Mouse (Mus musculus): ENCODE measurements around the gene Scd3. TPM values are rescaled to one million over a fixed set of nuclear protein-coding genes. Genes with fewer than 3 reads are reported as not detected.

Scd3 gene
- polyA plus RNA-seq, 1 experiment from 2014 or later = 0.17 TPM

- Histone ChIP-seq H3K4me3 (no peak overlapping the region), H3K27ac (replicated peaks) (no peak overlapping the region), H3K4me1 (peaks cover 11% of the 10 kb centered on the region), H3K36me3 (no peaks in the 10 kb centered on the region), H3K27me3 (ENCODE audit: low read depth, poor library complexity, severe bottlenecking) (no peaks in the 10 kb centered on the region; the same call in 1 of the 2 replicates), H3K9me3 (replicated peaks) (no peaks in the 10 kb centered on the region)
- no peak for DNase-seq (ENCODE audit: low spot score)
- WGBS = 94% methylated on average over 10 of the region's 10 CpGs
Measured at GRCm38 (mm10) chr19:44197053-44197852, 5.8 kb upstream of the Scd3 start.

- 90% methylated on average over 6 of the region's 6 CpGs for WGBS
- H3K9me3 ChIP-seq (replicated peaks) = 0 out of 2 replicates have a peak, but pooled peaks cover 5% of the 10 kb centered on the region
- no peaks in the 10 kb centered on the region; the same call in 1 of the 2 replicates for H3K27me3 ChIP-seq (ENCODE audit: low read depth, poor library complexity, severe bottlenecking)
- no peaks in the 10 kb centered on the region for H3K36me3 ChIP-seq
- no peak overlapping the region for H3K27ac ChIP-seq (replicated peaks)
- no peak overlapping the region for H3K4me3 ChIP-seq
- peaks cover 4% of the 10 kb centered on the region for H3K4me1 ChIP-seq
- DNase-seq (ENCODE audit: low spot score) = no peak
Measured at GRCm38 (mm10) chr19:44198494-44198893, 4.6 kb upstream of the Scd3 start.

- Histone ChIP-seq H3K4me3 (no peak overlapping the region), H3K27ac (replicated peaks) (no peak overlapping the region), H3K9me3 (replicated peaks) (0 out of 2 replicates have a peak, but pooled peaks cover 5% of the 10 kb centered on the region), H3K4me1 (peaks cover 4% of the 10 kb centered on the region), H3K36me3 (no peaks in the 10 kb centered on the region), H3K27me3 (ENCODE audit: low read depth, poor library complexity, severe bottlenecking) (no peaks in the 10 kb centered on the region; the same call in 1 of the 2 replicates)
- DNase-seq (ENCODE audit: low spot score) = no peak
- WGBS = 79% methylated on average over 2 of the region's 2 CpGs
Measured at GRCm38 (mm10) chr19:44198964-44199363, 4.1 kb upstream of the Scd3 start.

DNA sequence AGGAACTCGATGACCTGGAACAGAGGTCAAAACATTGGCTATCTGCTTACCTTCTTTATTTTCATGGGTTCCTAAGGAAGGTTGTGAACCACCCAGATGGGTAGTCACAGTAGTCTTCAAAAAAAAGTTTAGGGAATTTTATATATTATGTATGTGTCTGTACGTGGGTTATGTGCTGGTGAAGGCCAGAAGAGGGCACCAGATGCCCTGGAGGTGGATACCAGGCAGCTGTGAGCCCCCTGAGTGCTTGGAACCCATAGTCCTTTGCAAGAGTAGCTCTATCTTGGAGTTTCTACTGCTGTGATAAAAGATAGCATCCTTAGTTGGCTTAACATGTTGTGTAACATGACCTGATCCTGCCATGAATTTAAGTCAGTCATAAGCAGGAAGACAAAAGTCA lies 4.0 kb downstream of the Scd3 start:
- no peaks in the 10 kb centered on the region for H3K27me3 ChIP-seq (ENCODE audit: low read depth, poor library complexity, severe bottlenecking)
- DNase-seq (ENCODE audit: low spot score) = no peak
- no peaks in the 10 kb centered on the region for H3K36me3 ChIP-seq
- 64% methylated on average over 2 of the region's 2 CpGs for WGBS
- H3K4me3 ChIP-seq = no peak overlapping the region
- 0 out of 2 replicates have a peak, but pooled peaks cover 5% of the 10 kb centered on the region for H3K9me3 ChIP-seq (replicated peaks)
- H3K27ac ChIP-seq (replicated peaks) = no peak overlapping the region
- no peaks in the 10 kb centered on the region for H3K4me1 ChIP-seq

DNA sequence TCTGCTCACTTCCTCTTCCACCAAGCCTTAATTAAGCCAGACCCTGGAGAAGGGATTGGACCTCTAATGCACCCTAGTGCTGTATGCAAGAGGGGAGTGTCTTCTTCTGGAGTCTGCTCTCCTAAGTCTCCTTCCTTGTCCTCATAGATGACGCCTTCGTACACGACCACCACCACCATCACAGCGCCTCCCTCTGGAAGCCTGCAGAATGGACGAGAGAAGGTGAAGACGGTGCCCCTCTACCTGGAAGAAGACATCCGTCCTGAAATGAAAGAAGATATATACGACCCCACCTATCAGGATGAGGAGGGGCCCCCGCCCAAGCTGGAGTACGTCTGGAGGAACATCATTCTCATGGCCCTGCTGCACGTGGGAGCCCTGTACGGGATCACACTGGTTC lies 12.2 kb downstream of the Scd3 start:
- Histone ChIP-seq H3K36me3 (no peaks in the 10 kb centered on the region), H3K27me3 (ENCODE audit: low read depth, poor library complexity, severe bottlenecking) (no peaks in the 10 kb centered on the region), H3K4me1 (no peaks in the 10 kb centered on the region), H3K4me3 (no peak overlapping the region), H3K27ac (replicated peaks) (no peak overlapping the region), H3K9me3 (replicated peaks) (no peaks in the 10 kb centered on the region)
- no peak for DNase-seq (ENCODE audit: low spot score)
- WGBS = 76% methylated on average over 12 of the region's 12 CpGs

- Histone ChIP-seq H3K4me1 (no peaks in the 10 kb centered on the region), H3K27ac (replicated peaks) (no peak overlapping the region), H3K36me3 (no peaks in the 10 kb centered on the region), H3K4me3 (no peak overlapping the region), H3K9me3 (replicated peaks) (no peaks in the 10 kb centered on the region), H3K27me3 (ENCODE audit: low read depth, poor library complexity, severe bottlenecking) (no peaks in the 10 kb centered on the region)
- WGBS = 81% methylated on average over 3 of the region's 3 CpGs
- DNase-seq (ENCODE audit: low spot score) = no peak
Measured at GRCm38 (mm10) chr19:44217958-44218525, 15.0 kb downstream of the Scd3 start.

GRCm38 (mm10) chr19:44225728-44226127 lies 22.7 kb downstream of the Scd3 start:
- H3K4me3 ChIP-seq = no peak overlapping the region
- H3K27me3 ChIP-seq (ENCODE audit: low read depth, poor library complexity, severe bottlenecking) = no peaks in the 10 kb centered on the region
- H3K9me3 ChIP-seq (replicated peaks) = no peaks in the 10 kb centered on the region
- 91% methylated on average over 5 of the region's 5 CpGs for WGBS
- no peak overlapping the region for H3K27ac ChIP-seq (replicated peaks)
- no peaks in the 10 kb centered on the region for H3K36me3 ChIP-seq
- no peak for DNase-seq (ENCODE audit: low spot score)
- no peaks in the 10 kb centered on the region for H3K4me1 ChIP-seq

- Histone ChIP-seq H3K27ac (replicated peaks) (no peak overlapping the region), H3K4me3 (no peak overlapping the region), H3K4me1 (no peaks in the 10 kb centered on the region), H3K36me3 (no peaks in the 10 kb centered on the region), H3K27me3 (ENCODE audit: low read depth, poor library complexity, severe bottlenecking) (no peaks in the 10 kb centered on the region), H3K9me3 (replicated peaks) (no peaks in the 10 kb centered on the region)
- no peak for DNase-seq (ENCODE audit: low spot score)
- whole genome bisulfite sequencing = 83% methylated on average over 2 of the region's 2 CpGs
Measured at GRCm38 (mm10) chr19:44229776-44230175, 26.7 kb downstream of the Scd3 start.

DNA sequence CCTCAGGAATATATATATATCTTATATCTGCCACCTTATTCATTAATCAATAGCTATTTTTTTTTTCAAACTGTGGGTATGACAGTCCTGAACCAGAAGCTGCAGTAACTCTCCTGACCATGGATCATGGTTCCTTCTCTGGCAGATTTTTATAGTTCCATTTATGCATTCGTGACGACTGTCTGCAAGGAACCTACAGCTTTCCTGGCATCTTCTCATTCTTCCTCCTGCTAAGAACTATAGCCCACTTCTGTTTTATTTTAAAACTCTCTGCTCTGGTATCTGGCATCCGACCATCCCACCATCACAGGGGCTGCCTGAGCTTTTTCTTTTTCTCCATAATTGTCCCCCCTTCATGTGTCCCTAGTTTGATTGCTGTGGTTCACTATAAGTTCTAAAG lies 27.1 kb downstream of the Scd3 start:
- H3K9me3 ChIP-seq (replicated peaks) = no peaks in the 10 kb centered on the region
- no peaks in the 10 kb centered on the region for H3K36me3 ChIP-seq
- no peak overlapping the region for H3K27ac ChIP-seq (replicated peaks)
- H3K4me1 ChIP-seq = no peaks in the 10 kb centered on the region
- WGBS = 82% methylated on average over 3 of the region's 3 CpGs
- no peaks in the 10 kb centered on the region for H3K27me3 ChIP-seq (ENCODE audit: low read depth, poor library complexity, severe bottlenecking)
- DNase-seq (ENCODE audit: low spot score) = no peak
- H3K4me3 ChIP-seq = no peak overlapping the region

DNA sequence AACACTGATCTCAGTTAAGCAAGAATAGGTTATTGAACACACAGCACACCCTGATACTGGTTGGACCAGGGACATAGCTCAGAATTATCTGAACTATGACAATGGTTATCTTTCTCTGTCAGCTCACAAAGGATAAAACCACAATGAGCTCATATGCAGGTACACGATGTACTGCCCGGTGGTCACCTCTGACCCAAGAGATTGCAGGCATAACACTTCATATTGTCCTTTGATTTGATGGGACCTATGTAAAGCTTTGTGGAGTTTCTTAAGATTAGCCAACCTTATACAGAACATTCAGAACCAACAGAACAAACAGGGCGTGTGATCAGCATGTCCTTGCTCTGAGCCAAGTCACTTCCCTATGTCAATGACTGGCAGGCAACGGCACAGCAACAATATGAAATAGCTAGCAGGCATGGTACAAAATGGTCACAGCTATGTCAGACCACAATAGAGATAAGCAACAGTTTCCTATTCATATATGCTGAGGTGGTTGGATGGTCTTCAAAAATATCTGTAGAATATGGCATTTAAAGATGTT lies 28.6 kb downstream of the Scd3 start:
- Histone ChIP-seq H3K36me3 (no peaks in the 10 kb centered on the region), H3K4me3 (no peak overlapping the region), H3K27me3 (ENCODE audit: low read depth, poor library complexity, severe bottlenecking) (no peaks in the 10 kb centered on the region), H3K9me3 (replicated peaks) (no peaks in the 10 kb centered on the region), H3K27ac (replicated peaks) (no peak overlapping the region), H3K4me1 (no peaks in the 10 kb centered on the region)
- no peak for DNase-seq (ENCODE audit: low spot score)
- 89% methylated on average over 4 of the region's 4 CpGs for WGBS

DNA sequence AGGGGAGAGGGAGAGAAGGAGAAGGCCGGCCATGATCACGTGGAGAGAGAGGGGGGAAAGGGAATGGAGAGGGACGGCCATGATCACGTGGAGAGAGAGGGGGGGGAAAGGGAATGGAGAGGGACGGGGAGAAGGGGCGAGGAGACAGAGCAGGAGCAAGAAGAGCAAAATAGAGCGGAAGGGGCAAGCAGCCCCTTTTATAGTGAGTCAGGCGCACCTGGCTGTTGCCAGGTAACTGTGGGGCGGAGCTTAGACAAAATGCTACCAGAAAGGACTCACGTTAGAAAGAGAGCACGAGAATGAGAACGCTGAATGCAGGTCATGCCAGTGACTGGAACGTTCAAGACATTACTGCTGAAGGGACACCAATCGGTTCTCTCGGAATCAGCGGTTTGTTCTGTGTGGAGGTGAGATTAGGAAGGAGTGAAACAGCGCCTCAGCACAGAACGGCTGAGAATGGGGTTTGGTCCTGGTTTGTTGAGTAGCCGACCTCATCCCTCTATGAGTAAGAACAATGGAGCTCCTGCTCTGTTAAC lies 34.5 kb downstream of the Scd3 start:
- peak; percentile 26 for DNase-seq (ENCODE audit: low spot score)
- peaks cover 10% of the 10 kb centered on the region for H3K4me1 ChIP-seq
- H3K36me3 ChIP-seq = no peaks in the 10 kb centered on the region
- no peak overlapping the region; the same call in 1 of the 2 replicates for H3K27ac ChIP-seq (replicated peaks)
- no peaks in the 10 kb centered on the region for H3K9me3 ChIP-seq (replicated peaks)
- peak overlapping the region; percentile 40 for H3K4me3 ChIP-seq
- no peaks in the 10 kb centered on the region for H3K27me3 ChIP-seq (ENCODE audit: low read depth, poor library complexity, severe bottlenecking)
- WGBS = 19% methylated on average over 19 of the region's 19 CpGs

DNA sequence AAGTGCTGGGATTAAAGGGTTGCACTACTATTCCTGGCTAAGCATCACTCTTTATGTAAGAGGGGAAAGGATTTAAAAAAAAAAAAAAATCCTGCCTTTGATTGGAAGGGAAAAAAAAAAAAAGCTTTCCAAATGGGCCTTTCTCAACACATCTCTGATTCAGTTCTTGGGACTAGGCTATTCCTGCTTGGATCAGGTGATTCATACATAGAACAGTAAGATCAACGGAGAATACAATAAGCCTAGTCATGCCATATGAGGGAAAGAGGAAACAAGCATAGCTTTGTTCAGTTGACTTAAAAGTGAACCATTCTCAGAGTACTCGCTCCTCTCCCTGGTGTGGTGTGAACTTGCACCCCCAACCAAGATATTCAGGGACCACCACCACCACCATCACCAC lies 35.8 kb downstream of the Scd3 start:
- Histone ChIP-seq H3K9me3 (replicated peaks) (no peaks in the 10 kb centered on the region), H3K4me3 (no peak overlapping the region), H3K27ac (replicated peaks) (no peak overlapping the region), H3K4me1 (peaks cover 10% of the 10 kb centered on the region), H3K36me3 (no peaks in the 10 kb centered on the region), H3K27me3 (ENCODE audit: low read depth, poor library complexity, severe bottlenecking) (no peaks in the 10 kb centered on the region)
- no peak for DNase-seq (ENCODE audit: low spot score)
- 92% methylated on average over 2 of the region's 2 CpGs for WGBS

GRCm38 (mm10) chr19:44245761-44246171 lies 42.7 kb downstream of the Scd3 start:
- Histone ChIP-seq H3K27ac (replicated peaks) (no peak overlapping the region), H3K9me3 (replicated peaks) (no peaks in the 10 kb centered on the region), H3K36me3 (no peaks in the 10 kb centered on the region), H3K27me3 (ENCODE audit: low read depth, poor library complexity, severe bottlenecking) (peaks cover 15% of the 10 kb centered on the region), H3K4me1 (peaks cover 38% of the 10 kb centered on the region), H3K4me3 (0 out of 2 replicates have a peak overlapping the region, but pooled peaks have one; percentile 20)
- peak; percentile 32 for DNase-seq (ENCODE audit: low spot score)
- WGBS = 14% methylated on average over 5 of the region's 5 CpGs
